Mouse (Mus musculus): Measurements from ENCODE around the gene Gm10320. TPM values are rescaled to one million over a fixed set of nuclear protein-coding genes. Genes with fewer than 3 reads are reported as not detected.

Gene Gm10320
- polyA plus RNA-seq, 1 experiment from 2014 or later: 1.6 TPM

- Histone ChIP-seq H3K36me3 (ENCODE audit: control insufficient read depth, insufficient read depth, low read length) (no peaks in the 10 kb centered on the region), H3K27me3 (ENCODE audit: control insufficient read depth, insufficient read depth, low read length) (no peaks in the 10 kb centered on the region), H3K4me2 (ENCODE audit: low read depth, low read length) (no peak overlapping the region), H3K9me3 (replicated peaks; ENCODE audit: control insufficient read depth, low read length) (no peaks in the 10 kb centered on the region), H3K4me1 (ENCODE audit: control insufficient read depth, insufficient read depth, low read length) (peaks cover 22% of the 10 kb centered on the region), H3K27ac (ENCODE audit: low read length) (no peak overlapping the region), H3K9ac (ENCODE audit: low read length) (no peak overlapping the region), H3K4me3 (replicated peaks; ENCODE audit: low read length) (no peak overlapping the region)
- WGBS: 81% methylated on average over 9 of the region's 9 CpGs
- no peak for ATAC-seq (ENCODE audit: insufficient read depth, low FRiP score)
Measured at GRCm38 (mm10) chr13:98531976-98532375, 40.2 kb upstream of the Gm10320 start.

GRCm38 (mm10) chr13:98531306-98531705, 39.5 kb upstream of the Gm10320 start:
- H3K9me3 ChIP-seq (replicated peaks; ENCODE audit: control insufficient read depth, low read length): no peaks in the 10 kb centered on the region
- no peak overlapping the region for H3K9ac ChIP-seq (ENCODE audit: low read length)
- H3K27me3 ChIP-seq (ENCODE audit: control insufficient read depth, insufficient read depth, low read length): no peaks in the 10 kb centered on the region
- H3K4me1 ChIP-seq (ENCODE audit: control insufficient read depth, insufficient read depth, low read length): peaks cover 22% of the 10 kb centered on the region
- no peak overlapping the region for H3K27ac ChIP-seq (ENCODE audit: low read length)
- no peak for ATAC-seq (ENCODE audit: insufficient read depth, low FRiP score)
- 26% methylated on average over 3 of the region's 3 CpGs for whole genome bisulfite sequencing
- no peaks in the 10 kb centered on the region for H3K36me3 ChIP-seq (ENCODE audit: control insufficient read depth, insufficient read depth, low read length)
- H3K4me3 ChIP-seq (replicated peaks; ENCODE audit: low read length): no peak overlapping the region
- H3K4me2 ChIP-seq (ENCODE audit: low read depth, low read length): no peak overlapping the region

- H3K4me1 ChIP-seq (ENCODE audit: control insufficient read depth, insufficient read depth, low read length): no peaks in the 10 kb centered on the region
- H3K36me3 ChIP-seq (ENCODE audit: control insufficient read depth, insufficient read depth, low read length): no peaks in the 10 kb centered on the region
- no peak for ATAC-seq (ENCODE audit: insufficient read depth, low FRiP score)
- H3K9ac ChIP-seq (ENCODE audit: low read length): no peak overlapping the region
- WGBS: 48% methylated on average over 6 of the region's 6 CpGs
- H3K27me3 ChIP-seq (ENCODE audit: control insufficient read depth, insufficient read depth, low read length): no peaks in the 10 kb centered on the region
- no peak overlapping the region for H3K4me3 ChIP-seq (replicated peaks; ENCODE audit: low read length)
- H3K4me2 ChIP-seq (ENCODE audit: low read depth, low read length): no peak overlapping the region
- no peak overlapping the region for H3K27ac ChIP-seq (ENCODE audit: low read length)
- no peaks in the 10 kb centered on the region for H3K9me3 ChIP-seq (replicated peaks; ENCODE audit: control insufficient read depth, low read length)
Measured at GRCm38 (mm10) chr13:98523719-98524316, 32.0 kb upstream of the Gm10320 start.

- Histone ChIP-seq H3K4me3 (replicated peaks; ENCODE audit: low read length) (no peak overlapping the region), H3K9me3 (replicated peaks; ENCODE audit: control insufficient read depth, low read length) (no peaks in the 10 kb centered on the region), H3K4me2 (ENCODE audit: low read depth, low read length) (0 out of 2 replicates have a peak overlapping the region, but pooled peaks have one; percentile 6), H3K4me1 (ENCODE audit: control insufficient read depth, insufficient read depth, low read length) (no peaks in the 10 kb centered on the region), H3K27me3 (ENCODE audit: control insufficient read depth, insufficient read depth, low read length) (no peaks in the 10 kb centered on the region), H3K36me3 (ENCODE audit: control insufficient read depth, insufficient read depth, low read length) (no peaks in the 10 kb centered on the region), H3K9ac (ENCODE audit: low read length) (no peak overlapping the region), H3K27ac (ENCODE audit: low read length) (no peak overlapping the region)
- ATAC-seq (ENCODE audit: insufficient read depth, low FRiP score): peak; percentile 66
- WGBS: 28% methylated on average over 11 of the region's 11 CpGs
Measured at GRCm38 (mm10) chr13:98518341-98518740, 26.5 kb upstream of the Gm10320 start.

- H3K4me3 ChIP-seq (replicated peaks; ENCODE audit: low read length): no peak overlapping the region
- WGBS: 34% methylated on average over 5 of the region's 5 CpGs
- no peaks in the 10 kb centered on the region for H3K36me3 ChIP-seq (ENCODE audit: control insufficient read depth, insufficient read depth, low read length)
- H3K27ac ChIP-seq (ENCODE audit: low read length): no peak overlapping the region
- no peaks in the 10 kb centered on the region for H3K4me1 ChIP-seq (ENCODE audit: control insufficient read depth, insufficient read depth, low read length)
- H3K4me2 ChIP-seq (ENCODE audit: low read depth, low read length): 0 out of 2 replicates have a peak overlapping the region, but pooled peaks have one; percentile 14
- H3K9ac ChIP-seq (ENCODE audit: low read length): no peak overlapping the region
- H3K9me3 ChIP-seq (replicated peaks; ENCODE audit: control insufficient read depth, low read length): no peaks in the 10 kb centered on the region
- no peaks in the 10 kb centered on the region for H3K27me3 ChIP-seq (ENCODE audit: control insufficient read depth, insufficient read depth, low read length)
- no peak for ATAC-seq (ENCODE audit: insufficient read depth, low FRiP score)
Measured at GRCm38 (mm10) chr13:98517666-98518065, 25.9 kb upstream of the Gm10320 start.

- ATAC-seq (ENCODE audit: insufficient read depth, low FRiP score): no peak
- H3K9me3 ChIP-seq (replicated peaks; ENCODE audit: control insufficient read depth, low read length): no peaks in the 10 kb centered on the region
- no peaks in the 10 kb centered on the region for H3K36me3 ChIP-seq (ENCODE audit: control insufficient read depth, insufficient read depth, low read length)
- H3K4me2 ChIP-seq (ENCODE audit: low read depth, low read length): no peak overlapping the region
- H3K4me3 ChIP-seq (replicated peaks; ENCODE audit: low read length): no peak overlapping the region
- H3K4me1 ChIP-seq (ENCODE audit: control insufficient read depth, insufficient read depth, low read length): no peaks in the 10 kb centered on the region
- 79% methylated on average over 4 of the region's 4 CpGs for WGBS
- H3K27me3 ChIP-seq (ENCODE audit: control insufficient read depth, insufficient read depth, low read length): no peaks in the 10 kb centered on the region
- H3K9ac ChIP-seq (ENCODE audit: low read length): no peak overlapping the region
- H3K27ac ChIP-seq (ENCODE audit: low read length): no peak overlapping the region
Measured at GRCm38 (mm10) chr13:98516985-98517384, 25.2 kb upstream of the Gm10320 start.

- no peaks in the 10 kb centered on the region for H3K36me3 ChIP-seq (ENCODE audit: control insufficient read depth, insufficient read depth, low read length)
- WGBS: 70% methylated on average over 4 of the region's 4 CpGs
- ATAC-seq (ENCODE audit: insufficient read depth, low FRiP score): no peak
- H3K4me3 ChIP-seq (replicated peaks; ENCODE audit: low read length): no peak overlapping the region
- no peak overlapping the region for H3K27ac ChIP-seq (ENCODE audit: low read length)
- H3K4me2 ChIP-seq (ENCODE audit: low read depth, low read length): no peak overlapping the region
- H3K9me3 ChIP-seq (replicated peaks; ENCODE audit: control insufficient read depth, low read length): no peaks in the 10 kb centered on the region
- H3K4me1 ChIP-seq (ENCODE audit: control insufficient read depth, insufficient read depth, low read length): no peaks in the 10 kb centered on the region
- H3K9ac ChIP-seq (ENCODE audit: low read length): no peak overlapping the region
- peaks cover 6% of the 10 kb centered on the region for H3K27me3 ChIP-seq (ENCODE audit: control insufficient read depth, insufficient read depth, low read length)
Measured at GRCm38 (mm10) chr13:98512066-98512465, 20.3 kb upstream of the Gm10320 start.

GRCm38 (mm10) chr13:98507656-98508055, 15.9 kb upstream of the Gm10320 start:
- H3K4me2 ChIP-seq (ENCODE audit: low read depth, low read length): no peak overlapping the region
- no peak for ATAC-seq (ENCODE audit: insufficient read depth, low FRiP score)
- H3K4me3 ChIP-seq (replicated peaks; ENCODE audit: low read length): no peak overlapping the region
- no peaks in the 10 kb centered on the region for H3K9me3 ChIP-seq (replicated peaks; ENCODE audit: control insufficient read depth, low read length)
- H3K27ac ChIP-seq (ENCODE audit: low read length): no peak overlapping the region
- H3K36me3 ChIP-seq (ENCODE audit: control insufficient read depth, insufficient read depth, low read length): no peaks in the 10 kb centered on the region
- H3K27me3 ChIP-seq (ENCODE audit: control insufficient read depth, insufficient read depth, low read length): peaks cover 43% of the 10 kb centered on the region
- WGBS: 48% methylated on average over 2 of the region's 2 CpGs
- no peak overlapping the region for H3K9ac ChIP-seq (ENCODE audit: low read length)
- peaks cover 20% of the 10 kb centered on the region for H3K4me1 ChIP-seq (ENCODE audit: control insufficient read depth, insufficient read depth, low read length)

GRCm38 (mm10) chr13:98506496-98506895, 14.7 kb upstream of the Gm10320 start:
- WGBS: 27% methylated on average over 4 of the region's 4 CpGs
- H3K4me2 ChIP-seq (ENCODE audit: low read depth, low read length): no peak overlapping the region
- H3K27me3 ChIP-seq (ENCODE audit: control insufficient read depth, insufficient read depth, low read length): peaks cover 53% of the 10 kb centered on the region
- ATAC-seq (ENCODE audit: insufficient read depth, low FRiP score): no peak
- peaks cover 20% of the 10 kb centered on the region for H3K4me1 ChIP-seq (ENCODE audit: control insufficient read depth, insufficient read depth, low read length)
- no peaks in the 10 kb centered on the region for H3K36me3 ChIP-seq (ENCODE audit: control insufficient read depth, insufficient read depth, low read length)
- H3K27ac ChIP-seq (ENCODE audit: low read length): no peak overlapping the region
- no peaks in the 10 kb centered on the region for H3K9me3 ChIP-seq (replicated peaks; ENCODE audit: control insufficient read depth, low read length)
- H3K4me3 ChIP-seq (replicated peaks; ENCODE audit: low read length): no peak overlapping the region
- H3K9ac ChIP-seq (ENCODE audit: low read length): no peak overlapping the region

All from stomach, embryonic 16.5 days (tissue).